15 mouse cellular contexts compared by ENCODE assay signal in genomic region chr15:6906260-6907047, GRCm38 (mm10). TPM values are rescaled to one million over a fixed set of nuclear protein-coding genes. Genes with fewer than 3 reads are reported as not detected.
"Had no signal": no experiment of that assay in that cellular context is flagged by ENCODE, and none has a peak within 500 bp of the region (broad histone marks: within the 10 kb centered on the region; RNA-seq: fewer than 3 reads in every experiment).

No protein-coding gene starts in this region.

- DNase-seq: kidney, adult 2 months; kidney, postnatal 14 days; lung, postnatal 10 days; right cerebral cortex, postnatal 14 days; thymus, adult 2 months; thymus, postnatal 25 days had no signal

- H3K9ac ChIP-seq: kidney, embryonic 15.5 days; limb, embryonic 15.5 days; liver, embryonic 12.5 days; lung, embryonic 14.5 days; midbrain, embryonic 12.5 days; stomach, embryonic 15.5 days had no signal

- ATAC-seq: liver, embryonic 12.5 days had no signal

- H3K4me2 ChIP-seq: kidney, embryonic 15.5 days; limb, embryonic 15.5 days; liver, embryonic 12.5 days; lung, embryonic 14.5 days; midbrain, embryonic 12.5 days; stomach, embryonic 15.5 days had no signal

- H3K9me3 ChIP-seq: kidney, embryonic 15.5 days; limb, embryonic 15.5 days; liver, embryonic 12.5 days; midbrain, embryonic 12.5 days; stomach, embryonic 15.5 days had no signal

- H3K27ac ChIP-seq: kidney, embryonic 15.5 days; layer of hippocampus, adult 2 months; left cerebral cortex, adult 2 months; limb, embryonic 15.5 days; liver, embryonic 12.5 days; midbrain, embryonic 12.5 days; stomach, embryonic 15.5 days had no signal

- H3K4me3 ChIP-seq: kidney, embryonic 15.5 days; layer of hippocampus, adult 2 months; left cerebral cortex, adult 2 months; limb, embryonic 15.5 days; liver, embryonic 12.5 days; midbrain, embryonic 12.5 days; stomach, embryonic 15.5 days had no signal

- H3K27me3 ChIP-seq: kidney, embryonic 15.5 days; stomach, embryonic 15.5 days had no signal

- H3K36me3 ChIP-seq: kidney, embryonic 15.5 days; limb, embryonic 15.5 days; liver, embryonic 12.5 days; midbrain, embryonic 12.5 days; stomach, embryonic 15.5 days had no signal

RNA-seq across cellular contexts. Expression of gene Osmr, which starts 31.7 kb away (rescaled TPM):
- total RNA-seq: megakaryocyte-erythroid progenitor cell, adult 5-6 weeks had no signal
